Mouse (Mus musculus) right cerebral cortex, postnatal 36 days (tissue): ENCODE measurements at regions not wholly inside any gene's neighbourhood (a gene's known extent, or its start where the extent isn't known, plus 50 kb on each side); places are given as distances from the start of the nearest gene placed in this dataset.

ENCODE experiments used
- DNase-seq, 2 experiments: peaks; one replicate each; pipeline ENCODE4 v3.0.0; 2022; ENCODE audit warnings: low spot score in 2 of 2, mixed read lengths in 1 of 2

DNA sequence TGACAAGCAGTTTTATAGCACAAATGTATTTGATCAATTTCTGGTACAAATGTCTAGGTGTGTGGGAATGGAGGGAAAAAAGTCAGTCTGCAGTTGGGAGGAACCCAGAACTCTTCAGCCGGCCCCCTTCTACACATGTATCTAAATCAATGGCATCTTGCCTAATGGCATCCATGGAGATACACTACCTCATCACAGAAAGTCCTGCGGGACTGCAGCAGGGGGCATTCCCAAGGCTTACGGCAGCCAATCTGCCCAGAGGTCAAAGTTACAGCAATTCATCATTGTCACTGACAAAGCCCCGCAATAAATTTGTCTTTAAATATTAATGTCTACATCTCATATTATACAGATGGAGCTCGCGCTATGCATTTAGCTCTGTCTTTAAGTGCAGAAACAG lies 135.7 kb upstream of the Arhgap5 start:
- no peak for DNase-seq

DNA sequence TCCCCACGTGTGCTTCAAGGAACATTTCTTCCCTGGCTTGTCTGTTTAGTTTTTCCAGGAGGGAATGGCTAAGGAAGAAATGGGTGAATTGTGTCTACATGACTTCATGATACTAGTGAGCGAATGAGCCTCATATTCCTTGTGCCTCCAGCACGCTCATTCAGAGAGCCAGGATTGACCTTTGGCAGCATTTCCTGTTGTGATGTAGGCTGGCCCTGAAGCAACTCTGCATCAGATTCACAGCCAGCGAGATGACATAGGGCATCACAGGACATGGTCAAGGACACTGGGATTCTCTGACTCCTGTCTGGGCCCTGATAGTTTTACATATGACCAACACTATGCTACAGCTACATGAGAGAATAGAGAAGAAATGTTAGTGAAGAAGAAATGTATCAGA lies 135.3 kb upstream of the Arhgap5 start:
- no peak for DNase-seq

DNA sequence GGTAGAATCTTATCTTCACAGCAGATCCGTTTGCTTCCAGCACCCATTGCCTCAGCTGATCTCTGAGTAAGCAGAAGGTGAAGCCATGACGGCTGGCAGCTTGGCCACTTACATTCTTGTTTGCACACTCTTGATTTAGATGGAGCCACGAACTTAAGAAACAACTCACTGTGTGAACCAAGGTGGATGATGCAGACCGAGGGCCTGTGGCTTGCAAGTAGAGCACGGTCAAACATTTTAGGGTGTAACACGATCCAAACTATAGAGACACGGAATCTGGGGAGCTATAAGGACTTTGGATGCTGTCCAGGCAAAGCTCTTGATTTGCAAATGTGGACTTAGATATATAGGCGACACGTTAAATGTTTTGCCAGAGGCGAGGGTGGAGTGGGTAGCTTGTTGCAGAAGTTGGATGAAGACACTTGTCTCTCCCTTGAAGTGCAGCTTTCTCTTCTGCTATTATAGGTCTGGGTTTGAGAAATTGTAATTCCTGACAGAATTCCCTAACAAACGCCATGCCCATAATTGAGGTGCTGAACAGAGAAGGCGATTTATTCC lies 133.5 kb upstream of the Arhgap5 start:
- no peak for DNase-seq

DNA sequence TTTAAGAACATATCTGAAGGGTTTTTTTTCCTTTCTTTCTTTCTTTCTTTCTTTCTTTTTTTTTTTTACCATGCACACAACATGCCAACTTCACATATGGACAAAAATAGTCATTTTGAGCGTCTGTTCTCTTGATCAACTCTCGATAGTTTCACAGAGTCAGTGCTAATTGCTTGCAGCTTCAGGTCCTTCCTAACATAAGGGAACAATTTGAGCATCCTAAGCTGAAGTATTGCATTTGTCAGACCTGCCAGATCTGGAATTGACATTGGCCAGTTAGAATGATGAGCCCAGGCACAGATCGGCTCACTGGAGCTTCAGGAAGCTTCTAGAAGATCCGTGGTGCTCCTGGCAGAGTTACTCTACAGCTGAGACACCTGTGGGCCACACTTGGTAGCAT lies 128.7 kb upstream of the Arhgap5 start:
- no peak for DNase-seq

DNA sequence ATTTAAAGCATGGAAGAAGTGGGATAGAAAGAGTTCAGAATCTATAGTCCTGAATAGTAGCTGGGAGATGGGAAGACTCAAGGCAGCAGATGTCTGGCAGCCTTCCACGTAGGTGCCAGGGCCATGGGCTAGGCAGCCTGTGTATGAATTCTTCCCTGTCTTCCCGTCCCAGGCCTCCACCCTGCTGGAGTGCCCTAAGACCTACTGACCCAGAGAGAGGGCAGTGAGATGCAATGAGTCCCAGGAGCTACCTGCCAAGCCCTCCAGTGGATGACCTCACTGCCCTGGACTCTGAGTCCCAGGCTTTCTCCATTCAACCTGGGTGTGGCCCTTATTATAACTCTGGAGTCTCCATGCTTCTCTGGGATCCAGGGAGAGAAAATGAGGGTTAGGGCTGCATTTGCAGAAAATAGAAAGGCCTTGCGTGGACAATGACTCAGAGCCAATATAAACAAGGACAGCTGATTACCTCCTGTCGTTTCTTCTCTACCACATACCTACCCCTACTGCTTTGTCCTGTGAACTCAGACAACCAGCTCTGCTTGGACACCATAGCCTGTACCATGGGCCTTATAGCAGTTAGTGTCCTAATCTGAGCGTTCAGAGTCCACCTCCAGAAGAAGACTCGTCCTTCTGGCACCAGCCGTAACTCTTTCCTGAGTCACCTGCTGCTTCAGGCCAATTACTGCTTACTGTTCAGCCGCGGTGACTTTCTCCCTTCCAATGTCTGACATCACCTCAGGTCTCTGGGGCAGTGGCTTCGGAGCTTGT lies 126.9 kb upstream of the Arhgap5 start:
- DNase-seq = no peak

DNA sequence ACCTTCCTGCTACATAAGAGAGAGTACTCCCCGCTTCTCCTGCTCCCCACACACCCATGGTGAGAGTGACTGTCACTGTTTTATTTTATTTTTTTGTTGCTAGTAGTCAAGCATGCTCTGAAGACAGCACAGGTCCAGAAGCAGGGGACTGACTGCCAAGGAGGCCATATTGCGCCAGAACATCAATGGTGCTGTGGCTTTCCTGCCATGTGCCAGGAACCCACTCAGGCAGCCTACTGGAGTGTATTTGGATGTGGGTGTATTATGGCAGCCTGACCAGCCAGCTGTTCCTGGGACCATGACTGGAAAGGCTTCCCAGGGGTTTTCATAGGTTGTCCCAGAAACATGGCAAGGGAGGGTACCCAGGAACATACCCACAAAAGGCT lies 126.3 kb upstream of the Arhgap5 start:
- no peak for DNase-seq

DNA sequence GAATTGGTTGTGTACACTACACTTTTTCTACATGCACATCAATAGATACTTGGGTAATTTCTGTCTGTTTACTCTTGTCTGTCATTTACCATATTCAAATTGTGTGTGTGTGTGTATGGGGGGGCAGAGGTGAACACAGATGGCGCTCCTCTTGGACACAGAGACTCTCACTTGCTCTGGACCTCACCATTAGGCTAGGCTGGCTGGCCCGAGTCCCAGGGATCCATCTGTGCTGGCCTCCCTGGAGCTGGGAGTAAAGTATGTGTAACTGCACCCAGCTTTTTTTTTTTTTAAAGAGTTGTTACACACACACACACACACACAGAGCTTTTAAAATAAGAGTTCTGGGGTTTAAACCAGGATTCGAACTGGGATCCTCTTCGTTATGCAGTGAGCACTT lies 124.5 kb upstream of the Arhgap5 start:
- no peak for DNase-seq

DNA sequence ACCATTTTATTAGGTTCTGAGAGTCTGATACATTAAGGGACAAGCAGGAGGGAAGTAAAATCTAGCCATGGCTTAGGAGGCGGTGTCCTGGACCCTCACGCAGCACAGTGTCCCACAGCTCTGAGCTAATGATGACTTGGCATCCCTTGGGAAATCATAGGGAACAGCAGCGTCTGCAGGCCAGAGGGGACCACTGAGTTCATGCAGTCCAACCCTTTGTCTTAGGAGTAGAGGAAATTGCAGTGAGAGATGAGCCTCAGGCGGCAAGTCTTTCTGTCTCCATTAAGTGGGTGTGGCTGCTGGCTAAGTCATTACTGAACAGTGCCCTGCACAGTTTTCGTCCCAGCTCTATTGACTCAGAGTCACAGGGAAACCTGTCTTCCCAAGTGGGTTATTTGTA lies 123.8 kb upstream of the Arhgap5 start:
- no peak for DNase-seq

DNA sequence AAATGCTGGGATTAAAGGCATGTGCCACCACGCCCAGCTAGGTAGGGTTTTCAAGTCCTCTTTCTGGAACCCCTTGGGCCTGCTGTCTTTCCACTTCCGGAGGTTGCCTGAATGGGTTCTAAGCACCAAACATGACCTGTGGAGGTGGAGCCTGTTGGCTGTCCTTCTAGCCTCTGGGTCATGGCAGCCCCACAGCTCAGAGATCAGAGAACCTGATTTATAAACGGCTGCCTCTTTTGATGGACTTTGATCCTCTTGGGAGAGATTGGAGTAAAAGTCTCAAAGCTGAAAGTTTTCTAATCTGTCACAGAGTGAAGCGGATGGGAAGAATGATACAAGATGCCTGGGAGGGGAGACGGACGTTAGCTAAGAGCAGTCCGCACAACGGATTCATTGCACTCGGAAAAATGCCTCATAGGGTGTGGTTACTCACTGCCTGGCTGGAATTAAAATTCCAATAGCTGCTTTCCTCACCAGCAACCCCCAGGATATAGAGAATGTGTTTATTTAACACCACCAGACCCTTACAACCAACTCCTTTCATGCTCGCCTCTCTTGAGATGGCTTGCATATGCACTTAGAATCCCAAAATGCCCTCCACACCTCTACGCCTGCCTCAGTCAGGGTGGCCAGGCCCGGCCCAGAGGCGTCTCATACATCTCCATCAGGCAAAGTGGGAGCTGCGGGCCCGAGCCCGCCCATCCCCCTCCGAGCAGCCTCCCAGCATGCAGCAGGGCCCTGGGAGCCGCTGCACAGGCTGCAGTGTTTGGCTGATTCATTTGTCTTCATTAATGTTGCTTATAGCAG lies 122.4 kb upstream of the Arhgap5 start:
- no peak for DNase-seq

DNA sequence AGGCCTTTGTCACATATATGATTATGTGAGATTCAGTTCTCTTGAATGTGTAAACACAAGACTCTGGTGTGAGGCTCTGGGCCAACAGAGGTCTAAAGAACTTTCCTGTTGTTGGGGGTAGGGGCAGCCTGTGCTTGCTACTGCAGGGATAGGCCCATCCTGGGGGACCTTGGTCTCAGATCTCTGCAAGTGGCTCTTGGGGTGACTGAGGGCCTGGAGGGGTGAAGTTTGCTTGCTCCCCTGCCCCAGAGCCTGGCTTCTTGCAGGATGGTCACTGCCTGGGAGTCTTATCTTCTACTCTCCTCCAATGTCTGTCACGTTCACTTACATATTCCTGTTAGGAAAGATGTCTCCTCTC lies 121.8 kb upstream of the Arhgap5 start:
- DNase-seq = no peak

DNA sequence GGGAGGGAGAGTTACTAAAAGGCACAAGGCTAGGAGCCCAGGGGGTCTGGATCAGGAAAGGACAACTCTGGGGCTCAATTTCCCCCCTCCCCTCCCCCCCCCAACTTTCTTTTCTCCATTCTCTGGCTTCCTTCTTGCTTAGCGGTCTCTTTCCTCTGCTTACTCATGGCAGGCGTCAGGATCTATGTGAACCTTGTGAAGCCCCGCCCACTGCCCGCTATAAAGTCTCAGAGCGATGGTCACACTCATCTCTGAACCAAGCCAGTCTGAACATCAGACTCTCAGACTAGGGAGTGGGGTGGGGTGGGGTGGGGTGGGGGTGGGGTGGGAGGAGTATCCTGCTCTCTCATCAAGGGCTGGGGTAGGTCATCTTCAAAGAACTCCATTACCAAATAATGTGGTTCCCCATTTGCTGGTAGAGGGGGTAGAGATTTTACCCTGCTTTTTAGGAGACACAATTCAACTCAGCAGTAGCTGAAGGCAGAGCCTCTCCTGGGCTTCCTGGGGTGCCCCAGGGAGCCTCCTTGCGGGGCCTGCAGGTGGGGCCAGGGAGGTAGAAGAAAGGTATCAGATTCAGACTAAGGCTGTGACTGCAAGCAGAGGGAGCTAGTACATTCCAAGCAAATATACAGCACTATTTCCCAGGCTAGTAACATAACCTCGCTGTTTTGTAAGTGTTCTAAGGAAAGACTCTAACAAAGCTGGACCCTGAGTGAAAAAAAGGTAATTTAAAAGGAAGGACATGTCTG lies 120.8 kb upstream of the Arhgap5 start:
- DNase-seq = no peak

DNA sequence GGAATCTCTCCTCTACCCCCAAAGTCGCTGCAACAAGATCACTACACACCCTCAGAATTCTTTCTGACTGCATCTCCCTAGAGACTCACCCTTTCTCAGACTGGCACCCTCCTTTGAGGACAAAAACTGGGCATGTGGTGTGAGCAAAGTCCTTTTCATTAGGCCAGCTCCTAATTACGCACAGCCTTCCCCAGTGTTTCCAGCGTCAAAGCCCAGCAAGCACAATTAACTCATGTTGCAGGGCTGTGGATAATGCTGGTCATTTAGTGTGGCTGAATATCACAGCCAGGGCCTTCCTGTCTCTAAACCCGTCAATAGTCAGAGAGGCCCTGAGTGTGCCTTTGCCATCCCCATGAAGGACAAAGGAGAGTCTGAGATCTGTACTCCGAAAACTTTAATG lies 114.2 kb upstream of the Arhgap5 start:
- peak in 1 of 2 experiments; percentile 14 for DNase-seq

DNA sequence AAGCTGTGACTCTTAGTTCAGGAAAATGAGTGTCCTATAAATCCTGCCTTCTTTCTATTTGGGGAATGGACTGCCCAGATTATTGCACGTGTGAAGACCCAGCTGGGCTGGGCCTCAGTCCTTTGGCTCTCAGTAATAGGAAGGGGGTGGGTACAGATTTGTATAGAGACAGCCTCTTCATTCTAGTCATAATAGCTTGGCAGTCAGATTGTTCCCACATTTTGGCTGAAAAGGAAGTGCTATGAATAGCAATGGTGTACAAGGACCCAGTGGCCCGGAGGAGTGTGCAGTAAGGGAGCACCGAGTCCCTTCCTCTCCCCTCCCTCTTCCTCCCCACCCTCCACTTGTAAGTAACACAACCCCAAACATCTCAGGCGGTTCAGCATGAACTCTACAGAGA lies 113.5 kb upstream of the Arhgap5 start:
- peak in 1 of 2 experiments; percentile 23 for DNase-seq

DNA sequence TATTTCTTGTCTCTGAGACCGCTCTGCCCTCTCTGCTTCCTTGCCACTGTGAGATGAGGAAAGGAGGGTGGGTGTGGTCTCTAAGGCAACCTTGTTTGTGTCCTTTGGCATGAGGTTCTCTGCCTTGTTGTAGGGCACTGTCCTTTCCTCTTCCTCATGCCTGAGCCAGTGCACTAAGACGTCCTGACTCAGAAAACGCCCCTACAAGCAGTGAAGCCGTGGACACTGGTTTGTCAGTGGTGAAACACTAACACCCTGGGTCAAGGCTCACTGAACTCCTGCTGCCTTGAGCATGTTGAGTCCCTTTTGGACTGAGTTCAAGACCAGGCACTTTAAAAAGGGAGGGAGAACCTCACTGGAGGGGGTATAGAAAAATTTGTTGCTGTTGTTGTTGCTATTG lies 111.1 kb upstream of the Arhgap5 start:
- no peak for DNase-seq

DNA sequence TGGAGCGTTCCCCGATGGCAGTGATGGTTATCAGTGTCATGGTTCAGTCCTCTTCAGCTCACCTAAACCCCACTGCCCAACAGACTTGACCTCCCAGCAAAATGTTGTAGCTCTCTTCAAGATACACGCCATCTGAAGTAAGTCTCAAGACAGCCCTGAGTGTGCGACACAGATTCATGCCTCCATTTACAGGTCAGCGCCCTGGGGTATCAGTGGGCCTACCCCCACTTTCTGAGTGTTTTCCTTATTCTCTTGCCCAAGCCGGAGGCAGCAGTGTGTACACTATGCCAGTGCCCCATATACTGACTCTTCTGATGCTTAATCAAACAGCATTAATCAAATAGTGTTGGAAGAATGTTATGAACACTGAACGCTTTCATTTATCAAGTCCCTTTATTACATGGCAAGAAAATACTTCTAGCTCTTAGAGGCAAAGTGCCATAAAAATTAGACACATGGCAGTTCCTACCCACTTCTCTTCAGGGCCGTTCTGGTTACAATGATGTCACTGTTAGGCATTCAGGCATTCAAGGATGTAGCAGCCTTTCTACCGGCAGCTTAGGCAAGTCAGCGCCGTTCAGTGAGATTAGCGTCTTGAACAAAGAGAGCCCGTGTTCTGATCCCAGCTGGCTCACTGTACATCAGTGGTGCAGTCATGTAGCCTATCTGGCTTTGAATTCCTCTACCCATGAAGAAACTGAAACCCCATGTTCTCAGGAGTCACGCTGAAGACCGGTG lies 109.6 kb upstream of the Arhgap5 start:
- no peak for DNase-seq

DNA sequence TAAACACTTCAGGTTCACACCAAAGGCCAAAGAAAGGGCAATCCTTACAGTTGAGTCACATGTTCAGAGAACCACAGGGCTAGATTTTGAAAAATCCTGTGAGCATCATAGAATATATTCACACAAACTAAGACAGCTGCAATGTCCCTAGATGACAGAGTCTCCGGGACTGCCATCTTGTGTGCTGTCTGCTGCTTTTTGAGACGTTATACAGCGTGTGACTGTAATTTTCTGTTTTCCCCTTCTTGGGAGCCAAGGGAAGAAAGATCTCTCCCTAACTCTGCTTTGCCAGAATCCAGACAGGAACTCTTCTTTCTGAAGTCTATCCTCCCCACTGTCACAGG lies 109.1 kb upstream of the Arhgap5 start:
- no peak for DNase-seq

DNA sequence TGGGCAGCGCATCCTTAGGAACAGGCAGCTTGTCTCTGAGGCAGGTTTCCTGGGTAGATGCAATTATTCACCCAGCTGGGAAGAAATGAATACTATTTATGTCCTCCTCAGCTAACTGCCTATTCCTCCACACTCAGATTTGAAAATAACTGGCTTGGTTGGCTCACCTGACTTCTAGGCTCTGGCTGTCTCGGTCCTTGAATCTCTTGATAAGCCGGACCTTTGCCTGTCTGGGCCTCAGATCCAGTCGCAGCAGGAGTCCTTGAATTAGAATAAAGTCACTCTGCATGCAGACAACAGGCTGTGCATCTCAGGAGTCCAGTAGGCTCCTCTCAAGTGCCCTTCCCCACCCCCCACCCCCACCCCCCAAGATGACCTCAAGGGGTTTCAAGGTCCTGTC lies 108.7 kb upstream of the Arhgap5 start:
- no peak for DNase-seq

DNA sequence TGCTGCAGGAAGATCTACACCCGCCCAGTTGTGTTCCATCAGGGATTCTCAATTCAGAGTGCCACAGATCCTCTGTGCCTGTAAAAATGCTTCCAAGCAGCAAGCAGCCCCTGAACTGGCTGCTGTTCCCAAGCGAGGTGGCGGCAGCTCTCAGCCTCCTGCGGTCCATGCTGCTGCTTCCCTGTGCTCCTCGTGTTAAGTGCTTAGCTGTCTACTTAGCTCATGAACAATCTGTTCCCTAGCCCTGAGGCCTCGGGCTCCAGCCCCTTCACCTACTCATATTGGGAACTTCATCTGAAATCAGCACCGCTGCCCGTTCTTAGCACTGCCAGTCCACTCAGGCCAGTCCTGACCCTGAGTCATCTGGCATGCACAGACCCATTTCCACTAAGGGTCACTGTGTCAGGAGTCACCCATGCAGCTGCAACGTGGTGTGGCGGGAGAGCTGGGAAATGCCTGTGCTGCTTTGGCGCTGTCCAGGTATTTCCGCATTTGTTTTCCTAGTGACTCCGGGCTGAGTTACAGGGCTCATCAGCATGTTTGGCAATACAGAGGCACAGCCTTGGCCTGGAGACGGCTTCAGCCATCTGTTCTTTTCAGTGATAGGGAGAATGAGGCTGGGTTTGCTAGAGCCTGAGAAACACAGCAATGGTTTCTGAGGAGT lies 107.5 kb upstream of the Arhgap5 start:
- DNase-seq = peak; percentile 45 to 62

DNA sequence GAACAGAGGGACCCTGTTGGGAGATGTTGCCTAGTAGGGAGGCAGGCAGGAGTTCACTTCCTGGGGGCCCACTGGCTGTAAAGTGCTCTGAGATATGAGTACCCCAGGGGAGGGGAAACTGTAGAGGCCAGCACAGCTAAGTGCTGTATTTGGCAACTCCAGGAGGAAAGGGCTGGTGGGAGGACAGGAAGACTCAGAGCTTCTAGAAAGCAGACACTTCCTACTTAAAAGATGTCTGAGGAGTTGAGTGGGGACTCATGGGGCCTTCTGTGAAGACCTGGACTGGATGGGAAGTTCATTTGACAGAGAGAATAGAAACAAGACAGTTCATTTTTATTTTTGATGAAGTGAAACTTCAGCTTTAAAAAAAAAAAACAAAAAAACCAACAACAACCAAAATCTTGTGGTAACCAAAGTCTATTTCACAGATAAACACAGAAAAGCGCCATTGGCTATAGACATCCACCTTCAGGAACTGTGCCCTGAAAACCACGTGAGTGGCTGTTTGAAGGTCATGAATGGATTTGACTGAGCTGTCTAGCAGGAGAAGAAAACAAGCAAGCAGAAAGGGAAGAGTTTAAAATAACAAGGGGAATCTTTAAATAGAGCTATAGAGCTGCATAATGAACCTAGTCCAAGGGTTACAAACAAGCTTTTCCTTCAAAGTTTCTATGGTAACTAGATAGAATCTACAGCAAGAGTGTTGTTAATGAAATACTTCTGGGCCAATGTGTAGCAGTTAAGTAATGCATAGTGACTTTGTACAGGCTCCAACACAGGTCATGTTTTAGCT lies 105.9 kb upstream of the Arhgap5 start:
- DNase-seq = no peak

DNA sequence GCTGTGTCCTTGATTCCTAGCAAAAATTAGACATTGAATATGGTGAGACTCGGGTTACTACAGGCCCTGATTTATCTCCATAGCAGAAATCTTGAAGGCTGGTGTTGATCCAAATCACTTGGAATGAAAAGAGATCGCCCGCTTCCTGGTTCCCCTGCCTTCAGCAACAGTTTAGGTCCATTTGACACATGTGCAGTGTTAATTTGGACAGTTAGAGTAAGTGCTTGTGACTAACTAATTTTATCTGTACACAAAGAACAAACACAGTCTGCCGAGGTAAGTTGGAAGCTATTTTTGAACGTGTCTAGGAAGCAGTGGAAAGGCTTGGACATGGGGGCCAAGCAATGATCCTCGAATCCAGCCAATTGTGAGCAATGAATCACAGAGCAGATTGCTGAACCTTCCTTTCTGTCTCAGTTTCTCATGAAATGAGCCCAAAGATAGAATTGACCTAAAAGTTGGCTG lies 105.2 kb upstream of the Arhgap5 start:
- DNase-seq = no peak
